1 mouse cellular context compared by ENCODE assay signal in the genomic region with DNA sequence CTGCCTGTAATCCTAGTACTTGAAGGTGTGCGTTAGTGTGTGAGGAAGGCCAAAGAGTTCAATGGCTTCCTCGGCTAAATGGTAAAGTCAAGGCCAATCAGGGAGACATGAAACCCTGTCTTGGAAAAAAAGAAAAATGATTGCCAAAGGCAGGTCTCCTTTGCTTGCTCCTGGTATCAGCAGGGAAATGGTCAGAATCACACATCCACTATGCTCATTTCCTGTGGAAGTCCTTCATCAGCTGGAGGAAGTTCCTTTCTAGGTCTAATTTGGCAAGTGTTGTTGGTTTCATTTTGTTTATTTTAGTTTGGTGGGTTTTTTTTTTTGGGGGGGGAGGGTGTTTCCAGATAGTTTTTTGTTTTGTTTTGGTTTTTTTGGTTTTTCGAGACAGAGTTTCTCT.
TF ChIP-seq lines count a peak whose summit lies in the region.

No protein-coding gene starts in this region.

TF ChIP-seq in CH12.LX, 34 proteins besides CTCF, POLR2A, EP300 and RAD21 (continued from another document):
- TF ChIP-seq GABPA (IDR thresholded peaks at IDR 0.05; ENCODE audit: insufficient replicate concordance, low read depth, low read length) = no peak
- no peak for TF ChIP-seq MEF2A (IDR thresholded peaks at IDR 0.05; ENCODE audit: borderline replicate concordance, low read depth, low read length)
- TF ChIP-seq HCFC1 (IDR thresholded peaks at IDR 0.05; ENCODE audit: low read depth, low read length) = 0 out of 2 replicates have a peak, but pooled peaks have one; percentile 6
- peak; percentile 50 for TF ChIP-seq ETS1 (conservative IDR thresholded peaks at IDR 0.05; ENCODE audit: low read depth, low read length)
- no peak for TF ChIP-seq CHD1 (IDR thresholded peaks at IDR 0.05; ENCODE audit: low read depth, low read length)
- no peak for TF ChIP-seq IRF4 (IDR thresholded peaks at IDR 0.05; ENCODE audit: low read depth, low read length)
- TF ChIP-seq SIN3A (IDR thresholded peaks at IDR 0.05; ENCODE audit: low read length) = no peak
- no peak for TF ChIP-seq USF1 (IDR thresholded peaks at IDR 0.05; ENCODE audit: low read depth, low read length)
- no peak for TF ChIP-seq MXI1 (IDR thresholded peaks at IDR 0.05; ENCODE audit: low read depth, low read length)
- TF ChIP-seq CHD2 (IDR thresholded peaks at IDR 0.05; ENCODE audit: low read length) = no peak
- no peak for TF ChIP-seq NELFE (IDR thresholded peaks at IDR 0.05; ENCODE audit: low read depth, low read length)
- TF ChIP-seq MYC (IDR thresholded peaks at IDR 0.05; ENCODE audit: low read depth, low read length) = no peak
- no peak for TF ChIP-seq E2F4 (IDR thresholded peaks at IDR 0.05; ENCODE audit: insufficient replicate concordance, low read depth, low read length)
- no peak for TF ChIP-seq JUN (IDR thresholded peaks at IDR 0.05; ENCODE audit: insufficient read depth, low read depth, low read length)
- TF ChIP-seq TCF12 (IDR thresholded peaks at IDR 0.05; ENCODE audit: low read depth, low read length) = 0 out of 2 replicates have a peak, but pooled peaks have one; percentile 11
- TF ChIP-seq PAX5 (IDR thresholded peaks at IDR 0.05; ENCODE audit: low read length) = no peak
- TF ChIP-seq SMC3 (IDR thresholded peaks at IDR 0.05; ENCODE audit: low read depth, low read length) = no peak
- TF ChIP-seq ZNF384 (IDR thresholded peaks at IDR 0.05; ENCODE audit: low read depth, low read length) = peak; percentile 57; the same call in 1 of the 2 replicates
- no peak for TF ChIP-seq MAX (IDR thresholded peaks at IDR 0.05; ENCODE audit: low read length)
- TF ChIP-seq ZKSCAN1 (IDR thresholded peaks at IDR 0.05; ENCODE audit: borderline replicate concordance, low read depth, low read length) = no peak
- TF ChIP-seq KAT2A (IDR thresholded peaks at IDR 0.05; ENCODE audit: insufficient replicate concordance, low read length) = no peak
- TF ChIP-seq ELF1 (IDR thresholded peaks at IDR 0.05; ENCODE audit: low read depth, low read length) = no peak
- no peak for TF ChIP-seq UBTF (IDR thresholded peaks at IDR 0.05; ENCODE audit: low read depth, low read length)
- TF ChIP-seq JUND (conservative IDR thresholded peaks at IDR 0.05; ENCODE audit: low read depth, low read length) = no peak
